Mouse (Mus musculus) spleen, adult 2 months (tissue): ENCODE data around the gene Elovl7.

ENCODE experiments used
- CTCF ChIP-seq: fragments of 200-500 bp; IDR thresholded peaks from 2 replicates; pipeline ENCODE4 v1.5.1; 2011; ENCODE audit warnings: mild to moderate bottlenecking, inconsistent platforms; ENCODE audit not compliant: insufficient read depth, insufficient read length, insufficient replicate concordance; ENCODE audit errors: extremely low read depth
- POLR2A ChIP-seq: fragments of 200-500 bp; IDR thresholded peaks from 2 replicates; pipeline ENCODE4 v1.6.1; 2011; ENCODE audit warnings: low read depth, low read length, inconsistent platforms

DNA sequence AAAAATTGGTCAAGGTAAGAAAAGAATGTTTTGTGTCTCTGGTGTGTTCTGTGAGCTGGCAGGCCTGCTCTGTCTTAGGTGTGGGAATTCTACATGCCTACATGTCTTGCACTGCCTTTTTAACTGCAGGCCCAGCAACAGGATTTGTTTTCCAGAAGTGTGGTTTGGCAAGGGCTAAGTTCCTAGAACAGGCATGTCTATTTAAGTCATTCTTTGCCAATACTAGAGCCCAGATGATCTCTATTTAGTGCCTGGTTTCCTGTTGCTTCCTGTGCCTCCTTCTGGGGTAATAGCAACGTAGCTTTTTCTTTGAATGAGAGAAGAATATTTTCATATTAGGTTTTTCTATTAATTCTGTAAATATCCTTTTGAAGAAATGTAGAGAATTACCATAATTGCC is 62.4 kb downstream of the Elovl7 start:
- TF ChIP-seq CTCF: no peak
- no peak for TF ChIP-seq POLR2A
